Mouse (Mus musculus): ENCODE results near the gene Kif23. TPM values are rescaled to one million over a fixed set of nuclear protein-coding genes. Genes with fewer than 3 reads are reported as not detected.

Kif23 gene
- polyA plus RNA-seq, 1 experiment = 6.4 TPM

GRCm38 (mm10) chr9:61872246-61872941 is 74.2 kb downstream of the Kif23 start:
- Histone ChIP-seq H3K9me3 (peaks cover 31% of the 10 kb centered on the region), H3K4me1 (peaks cover 15% of the 10 kb centered on the region), H3K36me3 (replicated peaks; ENCODE audit: low read length) (no peaks in the 10 kb centered on the region), H3K27me3 (replicated peaks) (peaks cover 73% of the 10 kb centered on the region), H3K4me3 (replicated peaks) (no peak overlapping the region)
- TF ChIP-seq FLI1 (IDR thresholded peaks at IDR 0.05; ENCODE audit: low read length) (no peak), GATA1 (IDR thresholded peaks at IDR 0.05; ENCODE audit: borderline replicate concordance, low read length) (no peak)

DNA sequence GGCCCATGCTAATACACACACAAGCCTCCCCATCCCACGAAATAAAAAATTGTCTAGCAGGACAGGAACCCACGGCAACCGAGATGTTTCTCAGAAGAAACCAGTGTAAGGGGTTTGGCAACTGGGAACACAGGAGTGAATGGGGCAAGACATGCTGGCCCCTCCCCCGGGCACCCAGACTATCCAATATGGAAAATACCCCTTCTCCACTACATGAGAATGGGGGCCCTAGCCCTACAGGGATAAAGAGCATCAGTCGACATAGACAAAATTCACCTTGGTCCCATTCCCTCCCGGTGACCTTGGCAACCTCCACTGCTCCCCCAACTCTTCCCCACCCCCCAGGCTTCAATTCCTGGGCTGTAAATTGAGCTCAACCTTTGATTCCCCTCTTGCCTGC is 74.7 kb downstream of the Kif23 start:
- Histone ChIP-seq H3K27me3 (replicated peaks) (peaks cover 72% of the 10 kb centered on the region), H3K4me1 (peaks cover 15% of the 10 kb centered on the region), H3K9me3 (peaks cover 31% of the 10 kb centered on the region), H3K36me3 (replicated peaks; ENCODE audit: low read length) (no peaks in the 10 kb centered on the region), H3K4me3 (replicated peaks) (no peak overlapping the region)
- TF ChIP-seq GATA1 (IDR thresholded peaks at IDR 0.05; ENCODE audit: borderline replicate concordance, low read length) = no peak
- no peak for TF ChIP-seq FLI1 (IDR thresholded peaks at IDR 0.05; ENCODE audit: low read length)

DNA sequence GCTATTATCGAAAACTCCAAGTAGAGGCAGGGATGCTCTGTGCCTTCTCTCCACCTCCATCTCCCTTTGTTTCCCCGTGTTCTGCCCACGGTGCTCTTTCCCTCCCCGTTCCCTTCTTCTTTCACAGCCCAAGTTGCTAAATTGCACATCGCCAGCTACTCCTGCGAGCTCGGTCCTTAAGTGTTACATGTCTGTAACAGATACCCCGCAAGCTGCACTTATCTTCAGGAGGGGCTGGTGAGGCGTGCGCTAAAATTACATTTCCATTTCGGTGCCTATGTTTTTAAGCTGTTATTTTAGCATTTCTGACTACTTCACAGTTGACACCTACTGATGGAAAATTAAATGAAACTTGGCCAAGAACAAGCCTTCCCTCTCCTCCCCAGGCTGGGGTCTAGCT is 78.9 kb downstream of the Kif23 start:
- TF ChIP-seq GATA1 (IDR thresholded peaks at IDR 0.05; ENCODE audit: borderline replicate concordance, low read length) (no peak), FLI1 (IDR thresholded peaks at IDR 0.05; ENCODE audit: low read length) (no peak)
- H3K27me3 ChIP-seq (replicated peaks) = peaks cover 74% of the 10 kb centered on the region
- H3K36me3 ChIP-seq (replicated peaks; ENCODE audit: low read length) = no peaks in the 10 kb centered on the region
- peaks cover 38% of the 10 kb centered on the region for H3K9me3 ChIP-seq
- no peaks in the 10 kb centered on the region; the same call in 1 of the 2 replicates for H3K4me1 ChIP-seq
- no peak overlapping the region for H3K4me3 ChIP-seq (replicated peaks)

Other genes with a start within 250 kb of the Kif23 start
- gene Rplp1, start 32.2 kb downstream of the Kif23 start, polyA plus RNA-seq (2012; ENCODE audit: insufficient read depth, low replicate concordance) = 7,646 and 25,287 TPM in 2 replicates
- gene Paqr5, start 80.1 kb upstream of the Kif23 start, polyA plus RNA-seq (2012; ENCODE audit: insufficient read depth, low replicate concordance) = 0.06 TPM in 1 of 2 replicates, not detected in the other
- 0.82 TPM in 1 of 2 replicates, not detected in the other for gene Glce, start 175.9 kb upstream of the Kif23 start, polyA plus RNA-seq (2012; ENCODE audit: insufficient read depth, low replicate concordance)